Comparison of ENCODE assay signal across 12 mouse cellular contexts in genomic region chr16:24447666-24448492, GRCm38 (mm10). TPM values are rescaled to one million over a fixed set of nuclear protein-coding genes. Genes with fewer than 3 reads are reported as not detected.
DNase-seq lines count a peak whose midpoint lies in the region; ATAC-seq lines count a peak whose summit lies in the region.
"Had no signal": no experiment of that assay in that cellular context is flagged by ENCODE, and none has a peak within 500 bp of the region (broad histone marks: within the 10 kb centered on the region; RNA-seq: fewer than 3 reads in every experiment).

No protein-coding gene starts in this region.

- no peaks in the 10 kb centered on the region for H3K36me3 ChIP-seq in kidney, embryonic 16.5 days (ENCODE audit: insufficient read depth, low read length)
- H3K36me3 ChIP-seq: forebrain, embryonic 15.5 days had no signal

- H3K4me1 ChIP-seq in kidney, embryonic 16.5 days (ENCODE audit: insufficient read depth, low read length): peaks cover 66% of the 10 kb centered on the region

- peak; percentile 38 for DNase-seq in embryo, embryonic 10 days (ENCODE audit: low spot score)
- DNase-seq in embryo, embryonic 9.5 days (ENCODE audit: extremely low spot score): no peak
- DNase-seq in kidney, postnatal 10 days: no peak
- peak; percentile 22 for DNase-seq in ZHBTc4 (ENCODE audit: low read depth, low spot score)
- peak; percentile 19 for DNase-seq in lung, postnatal 10 days
- no peak for DNase-seq in adrenal gland, postnatal 36 days
- no peak for DNase-seq in left cerebral cortex, adult 9 months (ENCODE audit: low spot score in 2 of 2)
- DNase-seq: adrenal gland, postnatal 25 days; cerebellum, postnatal 36 days had no signal

- H3K4me2 ChIP-seq in kidney, embryonic 16.5 days (replicated peaks; ENCODE audit: low read depth, low read length): peak overlapping the region; percentile 4; the same call in 1 of the 2 replicates
- H3K4me2 ChIP-seq: forebrain, embryonic 15.5 days; limb, embryonic 13.5 days had no signal

- no peaks in the 10 kb centered on the region for H3K9me3 ChIP-seq in kidney, embryonic 16.5 days (ENCODE audit: low read length)
- H3K9me3 ChIP-seq: forebrain, embryonic 15.5 days; limb, embryonic 13.5 days had no signal

- no peak overlapping the region for H3K4me3 ChIP-seq in kidney, embryonic 16.5 days (ENCODE audit: low read length)
- H3K4me3 ChIP-seq: forebrain, embryonic 15.5 days; limb, embryonic 13.5 days had no signal

- ATAC-seq in kidney, embryonic 16.5 days (ENCODE audit: low FRiP score, low TSS enrichment): peak; percentile 72
- ATAC-seq: forebrain, embryonic 15.5 days had no signal

- no peaks in the 10 kb centered on the region for H3K27me3 ChIP-seq in kidney, embryonic 16.5 days (ENCODE audit: insufficient read depth, low read length)
- H3K27me3 ChIP-seq: forebrain, embryonic 15.5 days; limb, embryonic 13.5 days had no signal

- H3K9ac ChIP-seq in kidney, embryonic 16.5 days (replicated peaks; ENCODE audit: low read length): peak overlapping the region; percentile 3; the same call in 1 of the 2 replicates
- H3K9ac ChIP-seq: forebrain, embryonic 15.5 days; limb, embryonic 13.5 days had no signal

- 37% methylated on average over 7 of the region's 7 CpGs for WGBS in kidney, embryonic 16.5 days

- peak overlapping the region; percentile 84 for H3K27ac ChIP-seq in kidney, embryonic 16.5 days (ENCODE audit: low read length)
- H3K27ac ChIP-seq: forebrain, embryonic 15.5 days; limb, embryonic 13.5 days had no signal

RNA-seq across cellular contexts. Expression of gene Lpp, which starts 54.6 kb away (rescaled TPM):
- polyA plus RNA-seq in kidney, embryonic 16.5 days (2015; fragmentation: Nextera tagmentation; extraction: Ambion mirVana): 54.0 and 66.8 TPM in 2 replicates
- 10 to 100 TPM; 70.3 to 80.3 TPM for total RNA-seq in adrenal gland, postnatal 36 days (2021)

Comparison
In these comparisons a context has a peak if more than half of its experiments do, and no peak if none do; other contexts are left out.
1. DNase-seq: peak in embryo, embryonic 10 days (single experiment), ZHBTc4 (single experiment) and lung, postnatal 10 days (single experiment); none in embryo, embryonic 9.5 days (single experiment), kidney, postnatal 10 days (single experiment), adrenal gland, postnatal 36 days (0 of 2) and left cerebral cortex, adult 9 months (0 of 2).